Mouse (Mus musculus): ENCODE measurements around the gene Mpl. TPM values are rescaled to one million over a fixed set of nuclear protein-coding genes. Genes with fewer than 3 reads are reported as not detected.
A peak's percentile ranks its signal among the peaks of the same experiment; 100 is the strongest.

Gene Mpl
- polyA plus RNA-seq, 1 experiment: 425 TPM

GRCm38 (mm10) chr4:118428531-118429214 lies 28.6 kb downstream of the Mpl start:
- TF ChIP-seq FLI1 (IDR thresholded peaks at IDR 0.05; ENCODE audit: low read length) (no peak), GATA1 (IDR thresholded peaks at IDR 0.05; ENCODE audit: borderline replicate concordance, low read length) (no peak; the same call in 2 of the 3 replicates)
- no peaks in the 10 kb centered on the region for H3K27me3 ChIP-seq (replicated peaks)

GRCm38 (mm10) chr4:118427768-118428451 lies 29.4 kb downstream of the Mpl start, which contains the start of gene Elovl1:
Gene Elovl1 (plus strand): TSS chr4:118428093.
- H3K36me3 ChIP-seq (replicated peaks; ENCODE audit: low read length): peaks cover 64% of the 10 kb centered on the region
- no peaks in the 10 kb centered on the region for H3K27me3 ChIP-seq (replicated peaks)
- no peak for TF ChIP-seq GATA1 (IDR thresholded peaks at IDR 0.05; ENCODE audit: borderline replicate concordance, low read length)
- TF ChIP-seq FLI1 (IDR thresholded peaks at IDR 0.05; ENCODE audit: low read length): no peak
- H3K4me3 ChIP-seq (replicated peaks): peak within 1 kb of the TSS; percentile 98
- H3K4me1 ChIP-seq: peaks cover 78% of the 10 kb centered on the region
- H3K9me3 ChIP-seq: no peaks in the 10 kb centered on the region

More at GRCm38 (mm10) chr4:118428531-118429214, 28.6 kb downstream of the Mpl start:
- H3K4me1 ChIP-seq: peaks cover 84% of the 10 kb centered on the region
- peaks cover 66% of the 10 kb centered on the region for H3K36me3 ChIP-seq (replicated peaks; ENCODE audit: low read length)
- H3K4me3 ChIP-seq (replicated peaks): peak overlapping the region; percentile 98
- no peaks in the 10 kb centered on the region for H3K9me3 ChIP-seq

- Histone ChIP-seq H3K9me3 (no peaks in the 10 kb centered on the region), H3K36me3 (replicated peaks; ENCODE audit: low read length) (peaks cover 63% of the 10 kb centered on the region)
Observed at GRCm38 (mm10) chr4:118427415-118427767, 29.9 kb downstream of the Mpl start.

GRCm38 (mm10) chr4:118425374-118425773 lies 31.9 kb downstream of the Mpl start:
- Histone ChIP-seq H3K4me1 (peaks cover 56% of the 10 kb centered on the region), H3K27me3 (replicated peaks) (no peaks in the 10 kb centered on the region), H3K36me3 (replicated peaks; ENCODE audit: low read length) (peaks cover 60% of the 10 kb centered on the region), H3K4me3 (replicated peaks) (no peak overlapping the region), H3K9me3 (no peaks in the 10 kb centered on the region)
- no peak for TF ChIP-seq FLI1 (IDR thresholded peaks at IDR 0.05; ENCODE audit: low read length)
- TF ChIP-seq GATA1 (IDR thresholded peaks at IDR 0.05; ENCODE audit: borderline replicate concordance, low read length): no peak

More at GRCm38 (mm10) chr4:118427415-118427767, 29.9 kb downstream of the Mpl start:
- Histone ChIP-seq H3K4me1 (peaks cover 76% of the 10 kb centered on the region), H3K27me3 (replicated peaks) (no peaks in the 10 kb centered on the region), H3K4me3 (replicated peaks) (peak overlapping the region; percentile 98)
- TF ChIP-seq GATA1 (IDR thresholded peaks at IDR 0.05; ENCODE audit: borderline replicate concordance, low read length) (no peak), FLI1 (IDR thresholded peaks at IDR 0.05; ENCODE audit: low read length) (no peak)

GRCm38 (mm10) chr4:118424541-118425160 lies 32.7 kb downstream of the Mpl start:
- Histone ChIP-seq H3K4me1 (peaks cover 49% of the 10 kb centered on the region), H3K4me3 (replicated peaks) (no peak overlapping the region), H3K36me3 (replicated peaks; ENCODE audit: low read length) (peaks cover 60% of the 10 kb centered on the region), H3K27me3 (replicated peaks) (no peaks in the 10 kb centered on the region), H3K9me3 (no peaks in the 10 kb centered on the region)
- TF ChIP-seq FLI1 (IDR thresholded peaks at IDR 0.05; ENCODE audit: low read length): no peak

GRCm38 (mm10) chr4:118421384-118421783 lies 35.9 kb downstream of the Mpl start:
- H3K4me3 ChIP-seq (replicated peaks): no peak overlapping the region
- H3K27me3 ChIP-seq (replicated peaks): no peaks in the 10 kb centered on the region
- TF ChIP-seq FLI1 (IDR thresholded peaks at IDR 0.05; ENCODE audit: low read length) (no peak), GATA1 (IDR thresholded peaks at IDR 0.05; ENCODE audit: borderline replicate concordance, low read length) (no peak)
- H3K9me3 ChIP-seq: no peaks in the 10 kb centered on the region
- peaks cover 43% of the 10 kb centered on the region for H3K4me1 ChIP-seq
- peaks cover 81% of the 10 kb centered on the region for H3K36me3 ChIP-seq (replicated peaks; ENCODE audit: low read length)

- peaks cover 96% of the 10 kb centered on the region for H3K36me3 ChIP-seq (replicated peaks; ENCODE audit: low read length)
Observed at GRCm38 (mm10) chr4:118417112-118417797, 40.1 kb downstream of the Mpl start.

GRCm38 (mm10) chr4:118416329-118416728 lies 41.0 kb downstream of the Mpl start:
- Histone ChIP-seq H3K9me3 (no peaks in the 10 kb centered on the region), H3K27me3 (replicated peaks) (no peaks in the 10 kb centered on the region), H3K4me3 (replicated peaks) (no peak overlapping the region), H3K4me1 (peaks cover 33% of the 10 kb centered on the region), H3K36me3 (replicated peaks; ENCODE audit: low read length) (peaks cover 97% of the 10 kb centered on the region)
- TF ChIP-seq FLI1 (IDR thresholded peaks at IDR 0.05; ENCODE audit: low read length) (no peak), GATA1 (IDR thresholded peaks at IDR 0.05; ENCODE audit: borderline replicate concordance, low read length) (no peak)

More at GRCm38 (mm10) chr4:118417112-118417797, 40.1 kb downstream of the Mpl start:
- H3K4me1 ChIP-seq: peaks cover 33% of the 10 kb centered on the region
- H3K9me3 ChIP-seq: no peaks in the 10 kb centered on the region
- H3K27me3 ChIP-seq (replicated peaks): no peaks in the 10 kb centered on the region
- no peak overlapping the region for H3K4me3 ChIP-seq (replicated peaks)
- TF ChIP-seq GATA1 (IDR thresholded peaks at IDR 0.05; ENCODE audit: borderline replicate concordance, low read length) (no peak), FLI1 (IDR thresholded peaks at IDR 0.05; ENCODE audit: low read length) (no peak)

- TF ChIP-seq GATA1 (IDR thresholded peaks at IDR 0.05; ENCODE audit: borderline replicate concordance, low read length): no peak
- no peak for TF ChIP-seq FLI1 (IDR thresholded peaks at IDR 0.05; ENCODE audit: low read length)
- no peak overlapping the region for H3K4me3 ChIP-seq (replicated peaks)
- H3K36me3 ChIP-seq (replicated peaks; ENCODE audit: low read length): peaks cover 97% of the 10 kb centered on the region
- H3K4me1 ChIP-seq: peaks cover 36% of the 10 kb centered on the region
- H3K27me3 ChIP-seq (replicated peaks): no peaks in the 10 kb centered on the region
- H3K9me3 ChIP-seq: no peaks in the 10 kb centered on the region
Observed at GRCm38 (mm10) chr4:118415779-118416178, 41.5 kb downstream of the Mpl start.
